Mouse (Mus musculus): ENCODE results near the gene Ctnnd2.

DNA sequence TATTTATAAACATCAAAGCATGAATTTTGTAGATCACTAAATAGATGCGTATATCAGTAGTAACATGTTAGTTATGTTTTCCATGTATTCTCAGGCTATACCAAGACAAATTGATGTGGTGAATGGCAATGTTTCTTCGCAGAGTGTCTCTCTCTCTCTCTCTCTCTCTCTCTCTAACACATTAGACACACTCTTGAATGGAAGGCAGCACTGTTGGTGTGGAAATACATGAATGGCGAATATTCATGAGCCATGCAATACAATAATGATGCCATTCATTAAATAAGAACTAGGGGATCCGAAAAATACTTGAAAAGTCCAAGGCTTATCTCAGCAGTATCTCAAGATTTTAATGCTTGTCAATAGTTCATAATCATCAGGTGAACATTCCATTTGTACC, 106.2 kb downstream of the Ctnnd2 start:
- TF ChIP-seq CTCF (IDR thresholded peaks at IDR 0.05; ENCODE audit: insufficient read depth, low read length) (no peak), POLR2A (IDR thresholded peaks at IDR 0.05; ENCODE audit: borderline replicate concordance, extremely low read depth, low read depth, low read length) (no peak)

Data from lung, adult 2 months (tissue).